Mouse (Mus musculus) retina, postnatal 7 days (tissue): ENCODE measurements around the gene Cyp2d26.

Source experiments
- DNase-seq: peaks from one replicate; pipeline ENCODE4 v3.0.0-alpha.2; 2012; ENCODE audit warnings: low read depth, low spot score

The Cyp2d26 gene

GRCm38 (mm10) chr15:82763631-82764420 lies 30.3 kb downstream of the Cyp2d26 start, which contains the start of gene Cyp2d40:
Gene Cyp2d40, minus strand, starts transcription at chr15:82764183.
- no peak for DNase-seq

GRCm38 (mm10) chr15:82748141-82748540 lies 46.0 kb downstream of the Cyp2d26 start:
- DNase-seq: no peak

- DNase-seq: no peak
Observed at GRCm38 (mm10) chr15:82747516-82747915, 46.6 kb downstream of the Cyp2d26 start.
